Mouse (Mus musculus) liver, adult (tissue): Measurements from ENCODE around the gene Pfn1.

Source experiments
- GATA4 ChIP-seq: IDR thresholded peaks from 2 replicates; pipeline ENCODE4 v1.6.1; 2014; ENCODE audit warnings: mild to moderate bottlenecking, low read length; ENCODE audit not compliant: insufficient replicate concordance

Gene Pfn1

GRCm38 (mm10) chr11:70654198-70654922 is at the start of gene Pfn1:
Pfn1 (minus strand) TSS chr11:70654644.
- TF ChIP-seq GATA4 = no peak

DNA sequence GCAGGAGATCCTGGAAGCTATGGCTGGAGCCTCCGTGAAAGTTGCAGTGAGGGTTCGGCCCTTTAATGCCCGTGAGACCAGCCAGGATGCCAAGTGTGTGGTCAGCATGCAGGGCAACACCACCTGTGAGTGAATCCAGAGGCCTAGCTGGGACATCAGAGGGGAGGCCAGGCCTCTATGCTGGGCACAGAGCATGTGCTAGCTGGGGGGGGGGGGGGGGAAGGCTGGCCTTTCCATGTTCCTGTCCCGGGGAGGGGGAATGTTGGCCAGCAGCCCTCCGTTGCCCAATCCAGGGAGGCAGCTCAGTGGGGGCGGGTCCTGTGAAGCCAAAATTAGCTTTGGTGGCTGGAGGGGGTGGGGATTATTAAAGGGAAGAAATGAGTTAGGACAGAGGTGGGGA is 48.3 kb upstream of the Pfn1 start:
- no peak for TF ChIP-seq GATA4

- TF ChIP-seq GATA4 = no peak
Observed at GRCm38 (mm10) chr11:70701984-70702733, 47.7 kb upstream of the Pfn1 start.

- no peak for TF ChIP-seq GATA4
Observed at GRCm38 (mm10) chr11:70701221-70701955, 46.9 kb upstream of the Pfn1 start.

DNA sequence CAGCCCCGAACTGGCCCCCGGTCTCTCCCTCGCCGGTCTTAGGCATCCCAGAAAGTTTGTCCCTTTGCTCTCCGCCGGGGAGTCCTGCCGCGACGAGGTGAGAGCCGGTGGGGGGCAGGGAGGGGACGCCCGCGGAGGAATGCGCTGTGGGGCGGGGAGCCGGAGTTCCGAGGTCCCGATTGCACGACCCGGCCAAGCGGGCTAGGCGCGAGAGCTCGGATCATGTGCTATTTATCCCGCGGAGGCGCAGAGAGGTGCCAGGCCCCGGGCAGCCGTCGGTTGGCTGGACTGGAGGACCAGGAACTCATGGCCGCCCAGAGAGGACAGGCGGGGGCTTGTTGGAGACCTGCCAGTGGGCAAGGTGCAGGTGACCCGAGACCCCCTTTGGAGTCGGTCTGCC is 46.2 kb upstream of the Pfn1 start:
- no peak; the same call in 1 of the 2 replicates for TF ChIP-seq GATA4

DNA sequence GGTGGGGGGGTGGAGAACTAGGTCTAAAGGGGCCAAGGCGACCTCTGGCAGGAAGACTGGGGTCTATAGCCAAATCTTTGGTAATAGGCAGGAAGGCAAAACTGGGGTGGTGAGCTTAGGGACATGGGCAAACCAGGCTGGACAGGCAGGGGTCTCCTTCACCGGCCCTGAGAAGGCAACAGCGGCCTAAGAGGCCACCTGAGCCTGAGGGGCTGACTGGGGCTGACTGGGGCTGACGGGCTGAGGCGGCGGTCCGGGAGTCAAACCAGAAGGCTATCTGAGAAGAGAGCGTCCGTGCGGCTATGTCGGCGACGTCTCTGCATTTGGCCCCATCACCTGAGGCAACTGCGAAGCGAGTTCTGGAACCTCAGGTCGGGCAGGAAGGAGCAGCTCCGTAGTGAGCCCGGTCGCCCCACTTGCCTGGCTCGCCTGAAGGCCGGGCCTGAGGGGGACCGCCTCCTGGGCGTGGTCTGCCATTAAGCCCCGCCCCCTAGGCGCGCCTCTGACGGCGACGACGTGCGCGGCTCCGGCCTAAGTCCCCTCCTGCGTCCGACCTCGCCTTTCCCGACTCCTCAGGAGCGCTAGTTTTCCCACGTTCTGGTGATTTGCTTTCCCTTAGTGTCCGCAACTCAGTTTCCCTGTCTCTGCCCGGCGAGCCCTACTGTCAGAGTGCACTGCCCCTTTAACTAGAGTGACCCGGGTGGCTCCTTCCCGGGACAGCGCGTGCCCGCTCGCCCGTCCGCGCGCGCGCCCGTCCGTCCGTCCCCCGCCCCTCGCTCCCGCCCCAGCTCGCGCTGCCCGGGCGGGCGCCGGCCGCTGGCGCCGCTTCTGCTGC is 45.5 kb upstream of the Pfn1 start, which contains the start of the genes Inca1 and Kif1c:
Gene Inca1, minus strand, starts transcription at position 434 of the 835 bp plus-strand sequence.
Gene Kif1c, plus strand, starts transcription at position 827 of the 835 bp plus-strand sequence.
- no peak for TF ChIP-seq GATA4

GRCm38 (mm10) chr11:70699051-70699450 is 44.6 kb upstream of the Pfn1 start:
- TF ChIP-seq GATA4 = no peak

GRCm38 (mm10) chr11:70697376-70697775 is 42.9 kb upstream of the Pfn1 start:
- no peak for TF ChIP-seq GATA4

DNA sequence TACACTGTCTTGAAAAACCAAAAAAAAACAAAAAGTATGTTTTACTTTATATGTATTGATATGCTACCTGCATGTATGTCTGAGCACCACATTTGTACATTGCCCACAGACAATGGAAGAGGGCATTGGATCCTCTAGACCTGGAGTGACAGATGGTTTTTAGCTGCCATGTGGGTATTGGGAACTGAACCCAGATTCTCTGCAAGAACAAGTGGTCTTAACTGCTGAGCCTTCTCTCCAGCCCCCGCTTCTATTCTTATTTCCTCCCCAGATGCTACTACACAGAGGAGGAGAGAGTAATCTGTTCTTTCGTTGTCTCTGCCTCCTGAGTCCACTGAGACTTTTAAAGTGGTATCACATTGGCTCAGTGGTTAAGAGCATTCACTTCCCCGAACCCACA is 39.1 kb upstream of the Pfn1 start:
- TF ChIP-seq GATA4 = no peak

- no peak for TF ChIP-seq GATA4
Observed at GRCm38 (mm10) chr11:70689578-70689977, 35.1 kb upstream of the Pfn1 start.

DNA sequence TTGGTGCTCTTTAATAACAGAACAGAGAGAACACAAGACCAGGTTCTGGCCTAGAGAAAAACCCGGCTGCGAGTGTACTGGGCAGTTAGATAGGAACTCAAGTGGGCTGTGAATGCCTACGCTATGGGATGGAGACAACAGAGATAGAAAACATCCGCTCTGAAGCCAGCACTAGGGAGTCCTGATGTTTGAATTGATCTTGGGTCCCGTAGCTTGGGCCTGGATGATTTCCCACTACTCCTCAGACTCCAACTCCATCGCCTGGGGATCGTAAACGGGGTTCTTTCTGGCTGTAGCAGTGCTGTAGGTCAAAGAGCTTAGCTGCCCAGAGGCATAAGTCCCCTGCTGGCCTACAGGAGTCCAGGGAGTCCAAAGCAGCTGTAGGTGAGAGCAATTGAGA is 33.9 kb upstream of the Pfn1 start:
- no peak for TF ChIP-seq GATA4

- TF ChIP-seq GATA4 = no peak
Observed at GRCm38 (mm10) chr11:70687601-70688199, 33.3 kb upstream of the Pfn1 start, which contains the start of gene Camta2. Camta2 (minus strand) TSS chr11:70688105.

GRCm38 (mm10) chr11:70686901-70687566 is 32.6 kb upstream of the Pfn1 start:
- TF ChIP-seq GATA4 = no peak

DNA sequence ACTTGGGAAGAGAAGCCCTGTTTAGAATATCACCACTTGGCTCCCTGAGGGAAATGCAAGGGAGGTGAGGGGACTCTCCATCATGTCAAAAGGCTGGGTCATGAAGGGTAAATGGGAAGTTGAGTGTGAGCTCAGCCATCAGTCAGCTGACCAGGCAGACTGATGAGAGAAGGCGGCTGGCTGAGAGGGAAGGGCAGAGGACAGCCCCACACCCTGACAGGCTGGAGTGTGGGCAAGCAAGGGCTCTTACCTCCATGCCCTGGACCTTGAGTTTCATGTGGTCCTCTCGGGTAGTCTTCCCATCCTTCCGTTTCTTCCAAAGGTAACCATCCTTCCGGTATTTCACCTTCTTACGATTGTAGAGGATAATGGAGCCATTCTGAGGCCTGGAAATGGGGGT is 29.2 kb upstream of the Pfn1 start:
- TF ChIP-seq GATA4 = no peak
